Mouse (Mus musculus) spleen, embryonic (tissue): ENCODE data around the gene Slamf7.

Experiments used
- CTCF ChIA-PET: fragments of 350-600 bp; sonication (Branson Sonifier 250); formaldehyde crosslinking; loops from one replicate; lab custom pipeline; 2022; lab: Charles Lee

Slamf7 gene

GRCm38 (mm10) chr1:171652734-171653133, at the start of gene Slamf7:
Slamf7 (minus strand) TSS chr1:171653035.
- CTCF ChIA-PET = interaction anchor here (1.1 kb wide), 1 partner anchor 9 kb away, joined by 7 read pairs; no protein-coding TSS in a partner anchor

GRCm38 (mm10) chr1:171698983-171699382, 46.1 kb upstream of the Slamf7 start:
- CTCF ChIA-PET = interaction anchor here (0.5 to 1.7 kb wide), 4 partner anchors 17 to 308 kb away, joined by 3 to 13 read pairs (median 4); partner anchors contain the start of gene Cd48

- CTCF ChIA-PET = interaction anchor here (0.7 kb wide), 1 partner anchor 51 kb away, joined by 3 read pairs; no protein-coding TSS in a partner anchor
These were observed 41.1 kb upstream of the Slamf7 start for GRCm38 (mm10) chr1:171693918-171694317.

GRCm38 (mm10) chr1:171687320-171687719, 34.5 kb upstream of the Slamf7 start:
- CTCF ChIA-PET = interaction anchor here (0.6 to 0.7 kb wide), 2 partner anchors 12 to 181 kb away, joined by 3 to 9 read pairs; no protein-coding TSS in a partner anchor

- CTCF ChIA-PET = no interaction called here
These were observed 32.1 kb upstream of the Slamf7 start for GRCm38 (mm10) chr1:171684923-171685322.

- CTCF ChIA-PET = interaction anchor here (2.0 kb wide), 1 partner anchor 17 kb away, joined by 13 read pairs; no protein-coding TSS in a partner anchor
These were observed 28.9 kb upstream of the Slamf7 start, which contains the start of gene Cd48 for GRCm38 (mm10) chr1:171681531-171682299. Cd48 (plus strand) TSS chr1:171682009.

GRCm38 (mm10) chr1:171681009-171681408, 28.2 kb upstream of the Slamf7 start:
- CTCF ChIA-PET = interaction anchor here (0.7 to 2.0 kb wide), 2 partner anchors 18 to 135 kb away, joined by 4 to 13 read pairs; no protein-coding TSS in a partner anchor

- CTCF ChIA-PET = interaction anchor here (0.6 kb wide), 1 partner anchor 30 kb away, joined by 7 read pairs; no protein-coding TSS in a partner anchor
These were observed 24.9 kb upstream of the Slamf7 start for GRCm38 (mm10) chr1:171677721-171678120.

- CTCF ChIA-PET = interaction anchor here (0.7 to 0.8 kb wide), 3 partner anchors 13 to 29 kb away, joined by 3 to 5 read pairs (median 3); no protein-coding TSS in a partner anchor
These were observed 21.6 kb upstream of the Slamf7 start for GRCm38 (mm10) chr1:171674467-171674866.

- CTCF ChIA-PET = interaction anchor here (0.6 to 2.1 kb wide), 3 partner anchors 16 to 93 kb away, joined by 3 to 5 read pairs (median 3); no protein-coding TSS in a partner anchor
These were observed 20.1 kb upstream of the Slamf7 start for GRCm38 (mm10) chr1:171672854-171673475.

GRCm38 (mm10) chr1:171672451-171672850, 19.6 kb upstream of the Slamf7 start:
- CTCF ChIA-PET = interaction anchor here (0.6 to 2.1 kb wide), 3 partner anchors 16 to 94 kb away, joined by 3 to 5 read pairs (median 3); no protein-coding TSS in a partner anchor

- CTCF ChIA-PET = no interaction called here
These were observed 14.3 kb upstream of the Slamf7 start for GRCm38 (mm10) chr1:171667160-171667559.

- CTCF ChIA-PET = no interaction called here
These were observed 13.5 kb upstream of the Slamf7 start for GRCm38 (mm10) chr1:171666350-171666749.

GRCm38 (mm10) chr1:171663757-171664156, 10.9 kb upstream of the Slamf7 start:
- CTCF ChIA-PET = no interaction called here

GRCm38 (mm10) chr1:171661482-171661881, 8.6 kb upstream of the Slamf7 start:
- CTCF ChIA-PET = interaction anchor here (0.6 to 0.8 kb wide), 2 partner anchors 9 to 462 kb away, joined by 3 to 6 read pairs; no protein-coding TSS in a partner anchor

- CTCF ChIA-PET = no interaction called here
These were observed 7.6 kb upstream of the Slamf7 start for GRCm38 (mm10) chr1:171660423-171660822.

- CTCF ChIA-PET = interaction anchor here (1.1 kb wide), 1 partner anchor 48 kb away, joined by 3 read pairs; no protein-coding TSS in a partner anchor
These were observed 5.7 kb upstream of the Slamf7 start for GRCm38 (mm10) chr1:171658561-171658991.

- CTCF ChIA-PET = interaction anchor here (0.5 to 0.8 kb wide), 4 partner anchors 30 to 303 kb away, joined by 3 to 7 read pairs (median 4); no protein-coding TSS in a partner anchor
These were observed 4.0 kb downstream of the Slamf7 start for GRCm38 (mm10) chr1:171648840-171649239.

GRCm38 (mm10) chr1:171647716-171648115, 5.1 kb downstream of the Slamf7 start:
- CTCF ChIA-PET = interaction anchor here (0.7 kb wide), 1 partner anchor 30 kb away, joined by 7 read pairs; no protein-coding TSS in a partner anchor

GRCm38 (mm10) chr1:171646429-171646940, 6.3 kb downstream of the Slamf7 start:
- CTCF ChIA-PET = interaction anchor here (1.2 kb wide), 1 partner anchor 25 kb away, joined by 5 read pairs; no protein-coding TSS in a partner anchor

GRCm38 (mm10) chr1:171643612-171644011, 9.2 kb downstream of the Slamf7 start:
- CTCF ChIA-PET = no interaction called here
